Mouse (Mus musculus) frontal cortex, postnatal 36 days (tissue): ENCODE results near the gene Dync1h1.

Experiments used
- DNase-seq, 2 experiments: peaks; one replicate each; pipeline ENCODE4 v3.0.0; 2022; ENCODE audit warnings: low spot score in 2 of 2

Dync1h1 gene

GRCm38 (mm10) chr12:110601241-110602218, at the start of gene Dync1h1:
Gene Dync1h1, plus strand, starts transcription at chr12:110601452.
- peak; percentile 91 to 92 for DNase-seq

GRCm38 (mm10) chr12:110552113-110552512, 49.1 kb upstream of the Dync1h1 start:
- DNase-seq, result no peak

DNA sequence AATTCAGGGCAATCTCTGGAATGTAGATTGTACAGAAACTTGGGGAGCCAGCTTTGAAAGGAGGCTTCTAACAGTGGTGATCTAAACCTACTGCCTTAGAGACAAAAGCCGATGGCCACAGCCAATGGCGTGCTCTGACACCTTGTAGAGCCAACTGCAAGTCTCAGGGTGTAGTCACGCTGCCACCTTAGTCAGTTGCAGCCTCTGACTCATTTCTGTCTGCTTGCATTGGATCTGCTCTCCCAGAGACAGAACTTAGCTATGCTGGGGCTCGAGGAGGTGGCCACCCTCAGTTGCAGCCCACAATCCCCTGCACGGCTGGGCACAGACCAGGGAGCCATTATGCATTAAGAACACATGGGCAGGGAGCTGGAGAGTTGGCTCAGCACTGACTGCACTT, 47.9 kb upstream of the Dync1h1 start:
- no peak for DNase-seq

- no peak for DNase-seq
Observed at GRCm38 (mm10) chr12:110555536-110556240, 45.6 kb upstream of the Dync1h1 start.

DNA sequence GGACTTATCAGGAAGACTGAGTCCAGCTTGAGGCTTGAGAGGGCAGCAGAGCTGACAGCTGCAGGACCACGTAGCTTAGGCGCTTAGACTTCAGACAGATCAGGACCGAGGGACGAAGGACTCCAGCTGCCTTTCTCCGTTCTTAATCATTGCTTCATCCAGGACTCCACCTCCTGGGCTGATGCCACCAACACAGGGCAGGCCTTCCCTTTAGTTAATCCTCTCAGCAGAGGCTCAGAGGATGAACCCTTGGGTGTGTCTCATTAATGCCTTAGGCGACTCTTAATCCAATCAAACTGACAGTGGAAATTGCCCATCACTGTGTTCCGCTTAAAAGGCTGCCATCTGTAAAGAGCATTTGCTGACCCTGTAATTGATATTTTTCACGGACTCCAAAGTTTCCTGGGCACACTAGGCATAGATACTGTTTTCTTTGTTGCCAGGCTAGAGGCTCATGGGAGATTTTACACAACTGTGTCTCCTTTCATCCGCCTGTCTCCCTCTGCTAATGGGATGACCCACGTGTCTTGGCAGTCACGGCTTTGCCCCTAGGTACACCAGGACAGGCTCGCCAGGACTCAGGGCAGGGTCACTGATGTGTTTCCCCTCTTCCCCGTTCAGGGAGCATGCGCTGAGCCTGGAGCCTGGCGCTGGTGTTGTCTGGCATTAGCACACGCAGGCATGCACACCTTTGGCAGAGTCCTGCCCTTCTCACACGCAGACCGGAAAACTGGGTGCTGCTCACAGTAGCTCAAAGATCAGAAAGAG, 44.2 kb upstream of the Dync1h1 start:
- DNase-seq, result no peak

GRCm38 (mm10) chr12:110558175-110558574, 43.1 kb upstream of the Dync1h1 start:
- DNase-seq, result no peak

DNA sequence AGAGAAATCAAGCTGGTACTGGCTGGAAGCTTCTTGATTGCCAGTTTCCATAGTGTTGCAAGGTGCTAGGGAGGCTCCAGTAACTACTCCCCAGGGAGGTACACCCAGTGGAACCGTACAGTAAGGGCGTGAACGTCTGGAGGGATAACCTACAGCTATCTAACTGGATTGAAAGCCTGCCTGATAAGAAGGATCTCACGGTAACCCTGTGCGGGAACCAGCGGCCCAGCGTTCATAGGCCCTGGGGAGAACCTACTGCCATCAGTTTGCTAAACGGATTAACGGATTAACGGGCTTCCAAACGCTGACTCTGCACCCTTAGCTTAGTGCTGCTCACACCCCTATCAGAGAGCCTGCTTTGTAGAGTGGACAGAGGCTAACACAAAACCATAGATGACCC, 37.9 kb upstream of the Dync1h1 start:
- DNase-seq, result no peak

DNA sequence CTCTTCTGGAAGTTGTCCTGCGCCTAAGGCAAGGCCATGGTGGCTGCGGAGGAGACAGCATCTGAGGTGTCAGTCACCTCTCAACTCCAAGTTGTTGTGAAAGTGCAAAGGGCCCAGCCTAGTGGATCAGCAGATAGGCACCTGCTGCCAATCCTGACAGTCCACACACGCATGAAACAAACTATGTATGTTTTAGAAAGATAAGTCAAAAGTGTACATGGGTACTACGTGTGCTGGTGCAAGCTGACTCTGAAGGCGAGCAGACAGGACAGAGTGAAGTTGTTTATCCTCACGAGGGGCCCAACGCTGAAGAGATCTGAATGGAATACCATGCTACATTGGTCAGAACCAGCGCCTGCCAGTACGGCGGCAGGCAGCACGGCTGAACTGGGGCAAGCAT, 36.4 kb upstream of the Dync1h1 start:
- DNase-seq, result no peak

GRCm38 (mm10) chr12:110566366-110566765, 34.9 kb upstream of the Dync1h1 start:
- DNase-seq, result no peak

- no peak for DNase-seq
Observed at GRCm38 (mm10) chr12:110571050-110571449, 30.2 kb upstream of the Dync1h1 start.

- DNase-seq, result no peak
Observed at GRCm38 (mm10) chr12:110572351-110572750, 28.9 kb upstream of the Dync1h1 start.

GRCm38 (mm10) chr12:110573635-110574034, 27.6 kb upstream of the Dync1h1 start:
- no peak for DNase-seq

- DNase-seq, result no peak
Observed at GRCm38 (mm10) chr12:110575926-110576325, 25.3 kb upstream of the Dync1h1 start.

- no peak for DNase-seq
Observed at GRCm38 (mm10) chr12:110578333-110578732, 22.9 kb upstream of the Dync1h1 start.

GRCm38 (mm10) chr12:110588622-110589021, 12.6 kb upstream of the Dync1h1 start:
- DNase-seq, result no peak

DNA sequence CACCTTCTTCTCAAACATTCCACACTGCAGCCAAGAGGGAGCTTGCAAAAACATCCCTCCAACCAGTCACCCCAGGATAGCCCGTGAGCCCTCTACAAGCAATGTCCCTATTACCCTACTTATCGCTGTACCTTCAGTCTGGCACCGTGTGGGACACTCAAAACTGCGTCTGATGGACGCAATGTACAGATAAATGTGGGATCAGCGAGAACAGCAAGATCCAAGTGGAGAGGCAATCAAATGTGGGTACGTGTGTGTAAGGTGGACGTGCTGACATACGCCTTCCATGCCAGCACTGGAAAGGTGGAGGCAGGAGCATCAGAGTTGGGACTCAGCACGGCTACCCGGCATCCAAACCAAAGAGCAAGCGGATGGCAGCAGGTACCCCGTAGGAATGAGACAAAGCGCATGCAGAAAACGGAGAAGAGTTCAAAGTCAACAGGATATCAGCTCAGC, 10.4 kb upstream of the Dync1h1 start:
- DNase-seq, result no peak

GRCm38 (mm10) chr12:110591260-110591883, 9.9 kb upstream of the Dync1h1 start:
- DNase-seq, result peak; percentile 99 to 100

- peak; percentile 63 to 71 for DNase-seq
Observed at GRCm38 (mm10) chr12:110598527-110598926, 2.7 kb upstream of the Dync1h1 start.

DNA sequence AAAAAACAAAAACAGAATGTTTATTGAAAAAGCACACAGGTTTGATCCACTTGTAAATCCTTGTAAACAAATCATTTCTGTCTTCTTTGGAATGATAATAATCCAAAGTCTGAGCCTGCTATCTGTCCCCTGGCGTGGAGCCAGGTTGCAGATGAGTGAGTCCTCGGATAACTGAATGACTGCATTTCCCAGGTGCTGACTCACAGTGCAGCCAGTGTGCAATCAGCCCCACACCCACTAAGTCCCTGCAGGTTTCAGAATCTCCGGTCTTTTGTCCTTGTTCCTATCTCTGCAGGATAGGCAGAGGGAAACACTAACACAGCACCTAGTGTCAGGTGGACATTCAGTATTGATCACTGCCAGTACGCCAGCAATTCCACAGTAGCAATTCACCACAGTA, 1.5 kb upstream of the Dync1h1 start:
- DNase-seq, result peak in 1 of 2 experiments; percentile 21

DNA sequence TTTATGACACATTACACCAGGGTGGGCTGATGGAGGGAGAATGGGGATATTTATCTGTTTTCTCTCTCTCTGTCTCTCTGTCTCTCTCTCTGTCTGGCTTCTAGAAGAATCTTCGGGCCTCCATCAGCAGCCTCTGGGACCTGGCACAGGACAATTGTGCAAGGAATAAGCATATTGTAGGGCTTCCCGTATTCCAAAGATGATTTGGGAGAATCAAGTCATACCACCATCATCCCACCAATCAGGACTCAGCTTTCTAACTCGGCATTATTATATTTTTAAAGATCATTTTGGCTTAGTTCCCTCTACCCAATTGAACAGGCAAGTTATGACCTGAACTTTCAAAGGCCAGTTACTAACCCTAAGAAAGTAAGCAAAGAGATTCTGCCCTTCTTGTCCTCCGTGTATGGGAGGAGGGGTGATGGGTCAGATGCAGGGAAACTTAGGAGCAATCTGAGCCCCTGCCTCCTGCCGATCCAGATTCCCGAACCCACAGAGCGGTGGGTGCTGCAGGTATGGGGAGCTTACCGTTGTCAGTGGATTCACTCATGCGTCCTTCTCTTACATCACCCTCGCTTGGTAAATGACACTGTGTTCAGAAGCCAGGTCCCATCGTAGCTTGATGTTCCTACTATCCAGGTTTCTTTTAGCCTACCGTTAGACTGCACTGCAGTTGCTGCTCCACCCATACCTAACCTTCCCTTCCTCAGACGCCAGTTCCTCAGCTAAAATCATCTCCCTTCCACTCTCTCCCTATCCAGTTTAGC, 844 bp upstream of the Dync1h1 start:
- peak in 1 of 2 experiments; percentile 38 for DNase-seq

DNA sequence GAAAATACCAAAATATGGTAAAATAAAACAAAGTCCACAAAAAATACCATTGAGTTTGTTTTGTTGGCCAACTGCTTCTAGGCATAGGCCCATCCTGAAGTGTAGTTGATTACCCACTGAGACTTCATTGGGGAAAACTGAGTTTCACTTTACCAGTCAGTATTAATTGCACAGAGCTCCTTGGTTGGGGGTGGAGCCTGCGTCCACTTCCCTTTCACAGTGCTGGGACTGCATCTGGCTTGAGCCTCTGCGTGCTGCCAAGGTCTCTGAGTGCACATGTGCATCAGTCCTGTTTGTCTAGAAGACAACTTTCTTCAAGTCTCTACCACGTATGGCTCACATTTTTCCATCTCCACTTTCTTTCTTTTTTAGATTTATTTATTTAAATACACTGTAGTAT, 4.9 kb downstream of the Dync1h1 start:
- no peak for DNase-seq
